Mouse (Mus musculus) monocyte, adult 2 months (primary cell): ENCODE data around the gene Olfr739.

ENCODE experiments used
- DNase-seq, 2 experiments: peaks; one replicate each; pipeline ENCODE4 v3.0.0; 2022; ENCODE audit warnings: low spot score in 2 of 2, low read depth in 1 of 2

The Olfr739 gene

DNA sequence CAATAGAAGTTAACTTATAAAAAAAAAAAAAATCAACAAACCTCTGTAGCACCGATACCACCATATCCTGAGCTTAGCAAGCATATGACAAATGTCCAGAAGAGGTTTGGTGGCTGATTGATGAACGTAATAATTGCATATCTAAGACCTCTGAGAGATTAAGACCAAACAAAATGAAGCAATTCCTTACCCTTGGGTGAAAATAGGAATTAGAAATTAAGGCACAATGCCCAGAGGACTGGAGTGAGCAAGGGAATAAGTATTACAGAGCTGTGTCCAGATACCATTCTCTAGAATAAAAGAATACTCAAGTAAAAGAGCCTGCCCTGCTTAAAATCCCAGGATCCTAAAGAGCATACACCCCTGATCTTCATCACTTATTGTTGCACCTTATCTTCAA lies at the start of gene Olfr739:
Olfr739 (plus strand) TSS at position 301 of the 400 bp plus-strand sequence.
- DNase-seq = no peak

GRCm38 (mm10) chr14:50380863-50381262 lies 37.6 kb upstream of the Olfr739 start, which contains the start of gene Olfr736:
Gene Olfr736, plus strand, starts transcription at chr14:50381163.
- DNase-seq = no peak

DNA sequence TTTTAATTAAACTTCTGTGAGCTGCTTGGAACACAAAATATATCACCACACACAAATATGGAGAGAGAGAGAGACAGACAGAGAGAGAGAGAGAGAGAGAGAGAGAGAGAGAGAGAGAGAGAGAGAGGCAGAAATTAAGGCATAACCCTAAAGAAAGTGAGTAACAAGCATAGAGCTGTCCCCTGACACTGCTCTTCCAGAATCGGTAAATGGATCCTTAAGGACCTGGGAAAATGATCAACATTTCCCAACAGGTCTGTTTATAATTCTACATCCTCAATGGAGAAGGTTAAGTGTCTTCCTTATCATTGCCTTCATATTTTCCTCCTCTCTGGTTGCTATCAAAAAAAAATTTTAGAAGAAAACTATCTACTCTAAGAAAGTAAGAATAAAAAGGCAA lies 11.2 kb upstream of the Olfr739 start, which contains the start of gene Olfr738:
Olfr738 (plus strand) TSS at position 301 of the 400 bp plus-strand sequence.
- no peak for DNase-seq

DNA sequence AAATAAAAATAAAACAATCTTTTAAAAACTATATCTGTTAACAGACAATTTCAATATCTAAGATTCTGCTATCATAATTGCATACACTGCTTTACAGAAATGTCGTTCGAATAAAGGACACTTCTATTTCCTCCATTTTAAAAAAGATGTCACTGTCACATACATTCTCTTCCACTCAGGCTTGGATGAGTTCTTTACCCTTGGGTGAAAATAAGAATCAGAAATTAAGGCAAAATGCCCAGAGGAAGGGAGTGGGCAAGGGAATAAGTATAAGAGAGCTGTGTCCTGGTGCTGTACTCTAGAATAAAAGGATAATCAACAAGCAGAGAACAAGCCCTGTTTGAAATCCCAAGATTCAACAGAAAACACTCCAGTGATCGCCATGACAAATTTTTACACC lies 26.8 kb downstream of the Olfr739 start, which contains the start of gene Olfr740:
Olfr740 (plus strand) TSS at position 301 of the 400 bp plus-strand sequence.
- no peak for DNase-seq

DNA sequence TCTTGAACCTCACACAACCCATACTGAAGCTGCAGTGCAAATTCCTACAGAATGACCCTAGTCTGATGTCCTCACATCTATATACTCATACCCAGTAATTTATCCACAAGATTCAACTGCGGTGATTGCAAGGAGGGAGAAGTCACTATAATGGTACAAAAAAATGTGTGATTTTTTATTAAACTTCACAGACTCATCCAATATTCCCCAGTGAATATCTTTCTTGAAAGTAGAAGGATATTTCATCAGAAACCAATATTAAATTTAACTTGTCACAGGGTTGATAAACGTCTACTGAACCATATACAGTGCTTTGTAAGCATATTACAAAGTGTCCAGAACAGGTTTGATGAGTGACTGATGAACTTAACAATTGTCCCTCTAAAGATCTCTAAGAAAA lies 54.0 kb downstream of the Olfr739 start, which contains the start of gene Olfr741:
Olfr741 (plus strand) TSS at position 301 of the 400 bp plus-strand sequence.
- no peak for DNase-seq
